Mouse (Mus musculus) 3T3-L1 (cell line): ENCODE measurements around the gene Tmem212.
A peak's percentile ranks its signal among the peaks of the same experiment; 100 is the strongest.
"Not testable (repeated sequence)": the region's sequence is repeated elsewhere in the genome, so short reads cannot be mapped to it uniquely, and the experiment has no call there.

Experiments used
- DNase-seq: peaks from one replicate; pipeline ENCODE4 v3.0.0-alpha.2; 2015; ENCODE audit warnings: low read depth, low spot score

Tmem212 gene

DNA sequence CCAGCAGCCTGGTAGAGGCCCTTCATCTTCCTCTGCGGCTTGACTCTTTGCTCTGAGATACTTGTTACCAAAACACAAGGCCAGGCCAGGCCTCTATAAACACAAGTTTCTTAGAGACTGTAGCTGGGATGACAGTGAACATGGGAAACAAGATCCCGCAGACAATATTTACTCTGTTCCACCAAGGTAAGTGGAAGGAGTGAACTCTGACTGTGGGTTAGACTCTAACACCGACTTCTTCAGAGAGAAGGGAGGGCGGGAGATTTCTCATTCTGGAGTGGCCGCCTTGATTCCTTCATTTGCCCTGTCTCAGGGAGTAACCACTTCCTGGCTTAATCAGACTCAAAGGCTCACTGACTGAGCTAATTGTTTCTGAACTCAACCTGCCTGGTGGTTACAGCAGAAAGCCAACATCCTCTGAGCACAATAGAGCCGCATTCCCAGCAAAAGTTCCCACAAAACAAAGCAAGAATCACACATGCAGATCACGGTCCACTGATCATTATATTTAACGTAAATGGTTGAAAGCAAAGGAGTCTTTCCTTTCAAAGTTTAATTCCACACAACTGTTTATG, at the start of gene Tmem212:
Tmem212 (minus strand) TSS at position 51 of the 575 bp plus-strand sequence.
- DNase-seq: no peak

DNA sequence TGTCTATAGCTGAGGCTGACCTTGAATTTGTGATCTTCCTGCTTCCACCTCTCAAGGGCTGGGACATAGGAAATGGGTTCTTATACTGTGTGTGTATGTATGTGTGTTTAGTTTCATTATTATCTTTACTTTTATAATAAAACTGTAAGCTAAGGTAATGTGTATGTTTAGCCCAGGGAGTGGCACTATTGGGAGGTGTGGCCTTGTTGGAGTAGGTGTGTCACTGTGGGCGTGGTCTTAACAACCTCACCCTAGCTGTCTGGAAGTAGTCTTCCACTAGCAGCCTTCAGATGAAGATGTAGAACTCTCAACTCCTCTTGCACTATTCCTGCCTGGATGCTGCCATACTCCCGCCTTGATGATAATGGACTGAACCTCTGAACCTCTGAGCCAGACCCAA, 49.2 kb upstream of the Tmem212 start:
- DNase-seq: not testable (repeated sequence)

DNA sequence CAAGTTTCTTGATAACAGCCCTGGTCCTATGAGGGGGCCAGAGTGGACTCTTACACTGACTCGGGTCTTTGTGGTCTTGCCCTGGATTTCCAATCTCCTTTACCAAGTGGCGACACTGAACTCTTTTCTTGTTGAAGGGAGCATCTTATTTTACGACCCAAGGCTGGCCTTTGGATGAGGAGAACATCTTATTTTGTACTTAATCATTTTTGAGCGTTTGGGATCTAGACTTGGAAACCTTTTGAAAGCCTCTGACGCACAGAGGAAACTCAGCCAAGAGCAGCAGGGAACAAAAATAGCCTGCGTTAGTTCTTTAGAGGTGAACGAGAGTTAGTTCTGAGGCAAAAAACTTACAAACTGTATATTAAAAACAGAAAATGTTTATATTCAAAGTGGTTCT, 46.8 kb upstream of the Tmem212 start:
- DNase-seq: no peak

DNA sequence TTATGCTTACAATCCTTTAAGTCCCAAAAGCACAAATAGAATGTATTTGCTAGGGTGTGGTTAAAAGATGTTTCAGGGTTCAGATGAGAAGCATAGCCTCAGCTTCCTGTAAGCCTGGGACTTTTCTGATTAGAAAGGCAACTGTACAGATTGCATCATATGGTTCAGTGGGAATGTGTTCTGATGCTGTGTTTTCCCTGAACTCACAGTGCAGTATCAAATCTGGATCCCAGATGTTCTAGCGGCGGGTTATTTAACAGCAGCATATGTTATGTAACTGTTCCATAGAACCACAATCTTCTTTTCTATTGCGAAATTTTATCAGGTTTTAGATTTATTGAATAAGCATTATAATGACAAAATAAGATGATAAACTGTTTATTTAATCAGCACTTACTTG, 45.5 kb upstream of the Tmem212 start:
- DNase-seq: peak; percentile 87

DNA sequence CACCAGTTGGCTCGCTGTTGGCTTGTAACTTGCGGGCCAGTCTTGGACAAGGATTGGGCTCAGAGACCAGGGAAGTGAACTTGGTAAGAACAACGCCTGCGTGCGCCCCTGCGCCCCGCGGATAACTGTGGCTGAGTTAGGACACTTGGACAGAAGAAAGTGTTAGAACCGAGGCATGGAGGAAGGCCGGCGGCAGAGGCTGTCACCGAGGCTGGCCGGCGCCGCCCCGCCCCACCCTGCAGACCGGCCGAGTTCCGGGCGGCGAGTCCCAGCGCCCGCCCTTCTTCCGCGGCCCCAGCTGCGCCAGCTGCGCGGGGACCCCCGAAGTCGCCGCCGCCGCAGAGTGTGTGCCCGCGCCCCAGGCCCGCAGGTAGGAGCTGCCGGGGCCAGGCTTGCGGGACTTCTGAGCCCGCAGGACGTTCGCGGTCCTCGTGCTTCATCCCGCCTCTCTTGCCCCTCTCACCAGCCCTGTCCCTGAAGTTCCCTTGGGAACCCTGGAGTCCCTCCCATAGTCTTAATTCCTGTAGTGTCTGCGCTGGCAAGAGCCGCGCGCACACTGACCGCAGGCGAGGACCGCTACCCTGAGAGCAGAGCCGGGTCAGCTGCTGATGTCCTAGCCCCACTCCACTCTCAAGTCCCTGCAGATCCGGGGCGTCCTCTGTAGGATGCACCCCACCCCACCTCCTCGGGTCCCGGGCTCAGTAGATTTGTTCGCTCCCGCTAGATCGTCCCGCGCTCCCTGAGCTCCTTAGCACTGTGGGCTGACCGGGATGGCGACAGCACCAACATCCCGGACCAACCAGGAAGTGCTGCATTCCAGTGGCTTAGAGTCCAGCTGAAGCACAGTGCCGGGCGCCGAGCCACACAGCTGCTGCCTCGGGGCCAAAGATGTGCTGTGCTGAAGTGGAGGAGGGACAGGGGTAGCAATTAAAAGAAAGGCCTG, 42.5 kb upstream of the Tmem212 start, which contains the start of gene Pld1:
Pld1 (plus strand) TSS at position 315 of the 943 bp plus-strand sequence.
- DNase-seq: peak; percentile 95

DNA sequence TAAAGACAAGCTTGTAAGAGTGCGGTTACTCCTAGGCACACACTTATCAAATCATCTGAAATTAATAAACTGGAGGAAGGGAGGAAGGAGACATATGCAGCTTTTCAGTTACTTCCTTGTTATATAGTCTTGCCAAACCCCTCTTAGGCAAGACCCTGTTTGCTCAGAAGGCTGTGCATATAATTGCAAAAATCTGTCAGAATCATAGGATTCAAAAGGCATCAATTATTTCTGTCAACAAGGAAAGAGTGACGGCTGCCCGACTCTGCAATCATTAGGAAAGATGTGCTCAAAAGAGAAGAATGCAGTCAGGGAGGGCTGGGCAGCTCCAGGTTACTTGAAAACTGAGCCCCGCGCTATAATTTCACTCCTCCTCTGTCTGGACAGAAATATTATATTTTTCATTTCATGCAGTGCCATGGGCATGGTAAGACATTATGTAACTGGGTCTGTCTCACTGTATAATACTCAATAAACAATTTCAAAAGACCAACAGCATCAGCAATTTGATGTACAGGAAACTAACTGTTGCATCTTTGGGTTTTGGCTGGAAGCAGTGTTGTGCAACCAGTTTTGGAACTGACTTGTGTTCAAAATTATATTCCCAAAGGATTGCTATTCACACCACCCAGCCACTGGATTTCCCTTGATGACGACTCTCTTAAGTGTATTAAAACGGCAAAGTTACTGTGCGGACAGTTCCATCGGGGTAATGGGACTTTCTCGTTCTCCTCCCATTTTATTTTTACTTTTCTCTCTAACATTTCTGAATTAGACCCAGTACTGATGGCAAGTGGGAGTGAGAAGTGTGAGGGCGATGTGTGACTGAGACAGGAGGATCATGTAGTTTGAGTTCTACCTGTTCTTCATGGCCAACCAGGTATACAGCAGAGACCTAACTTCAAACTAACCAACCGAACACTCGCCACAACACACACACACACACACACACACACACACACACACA, 41.3 kb upstream of the Tmem212 start:
- peak; percentile 48 for DNase-seq

DNA sequence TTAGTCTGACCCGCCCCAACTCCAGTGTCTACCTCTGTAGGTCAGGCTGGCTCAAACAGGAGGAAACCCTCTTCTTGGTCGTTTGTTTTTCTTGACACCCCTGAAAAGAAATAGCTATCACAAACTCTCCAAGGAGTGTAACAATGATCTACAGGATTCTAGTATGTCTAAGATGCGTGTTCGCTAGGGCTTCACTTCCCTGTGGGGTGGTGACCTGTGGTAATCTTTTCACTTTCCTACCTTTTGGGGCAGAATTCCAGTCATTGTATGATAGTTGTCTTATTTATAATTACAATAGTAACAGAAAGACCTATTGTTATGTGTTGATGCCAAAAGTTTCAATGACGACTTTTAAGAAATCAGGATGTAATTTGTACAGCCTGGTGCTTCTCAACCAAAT, 40.6 kb upstream of the Tmem212 start:
- no peak for DNase-seq

DNA sequence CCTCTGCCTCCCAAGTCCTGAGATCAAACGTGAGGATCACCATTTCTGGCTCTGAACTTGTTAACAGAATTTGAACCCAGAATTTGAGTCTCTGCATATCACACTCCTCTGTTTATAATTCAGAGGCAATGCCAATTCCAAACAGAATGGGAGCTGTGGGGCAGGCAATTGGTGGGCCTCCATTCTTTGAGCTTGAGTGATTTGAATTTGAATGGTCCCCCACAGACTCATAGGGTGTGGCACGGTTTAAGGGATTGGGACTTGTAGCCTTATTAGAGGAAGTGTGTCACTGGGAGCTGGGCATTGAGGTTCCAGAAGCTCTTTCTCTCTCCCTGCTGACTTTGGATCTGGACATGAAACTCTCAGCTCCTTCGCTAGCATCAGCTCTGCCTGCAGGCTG, 39.5 kb upstream of the Tmem212 start:
- no peak for DNase-seq

DNA sequence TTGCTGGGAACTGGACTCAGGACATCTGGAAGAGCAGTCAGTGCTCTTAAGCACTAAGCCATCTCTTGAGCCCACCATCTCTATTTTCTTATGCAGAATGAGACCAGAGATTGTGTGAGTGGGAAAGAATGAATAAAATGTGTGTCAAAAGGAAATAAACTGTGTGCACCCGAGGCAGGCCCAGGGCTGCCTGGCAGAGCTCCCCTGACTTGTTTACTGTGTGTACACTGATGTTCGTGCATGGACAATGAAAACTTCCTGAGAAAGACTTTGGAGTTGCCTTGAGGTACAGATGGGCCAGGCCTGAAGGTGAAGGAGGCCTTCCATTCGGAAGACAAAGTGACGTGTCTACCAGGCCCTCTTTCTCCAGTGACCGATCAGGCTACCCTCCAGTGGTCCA, 36.2 kb upstream of the Tmem212 start:
- DNase-seq: no peak

DNA sequence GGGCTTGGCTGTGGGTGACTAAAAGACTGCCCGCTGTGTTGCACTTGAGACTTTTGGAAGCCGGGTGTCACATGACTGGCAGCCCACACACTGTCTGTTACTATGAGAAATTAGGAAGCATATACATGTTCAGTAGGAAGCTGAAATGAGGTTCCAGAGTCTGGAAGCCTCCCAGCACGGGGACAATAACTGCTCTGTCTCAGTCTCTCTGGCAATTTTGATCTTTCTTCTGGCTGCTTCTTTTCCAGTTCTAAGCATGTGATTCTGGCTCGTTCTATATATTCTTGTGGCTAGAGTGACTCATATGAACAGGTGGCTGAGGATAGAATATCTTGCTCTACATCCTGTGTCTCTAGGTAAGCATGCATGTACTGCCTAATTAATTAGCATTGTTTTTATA, 33.1 kb upstream of the Tmem212 start:
- DNase-seq: no peak

DNA sequence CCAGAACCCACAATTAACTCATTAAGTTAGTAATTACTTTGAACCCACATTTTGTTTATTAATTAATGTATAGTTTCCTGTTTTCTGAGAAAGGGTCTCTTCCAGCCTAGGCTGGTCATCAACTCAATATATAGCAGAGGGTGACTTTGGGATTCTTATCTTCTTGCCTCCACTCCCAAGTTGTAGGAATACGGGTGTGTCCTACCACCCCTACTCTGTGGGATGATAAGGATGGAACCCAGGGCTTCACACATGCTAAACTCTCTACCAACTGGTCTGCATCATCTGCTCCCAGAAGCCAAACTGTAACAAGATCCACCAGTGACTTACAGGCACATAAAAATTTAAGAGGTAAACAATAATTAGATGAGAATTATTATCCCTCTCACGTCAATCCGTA, 27.9 kb upstream of the Tmem212 start:
- no peak for DNase-seq

DNA sequence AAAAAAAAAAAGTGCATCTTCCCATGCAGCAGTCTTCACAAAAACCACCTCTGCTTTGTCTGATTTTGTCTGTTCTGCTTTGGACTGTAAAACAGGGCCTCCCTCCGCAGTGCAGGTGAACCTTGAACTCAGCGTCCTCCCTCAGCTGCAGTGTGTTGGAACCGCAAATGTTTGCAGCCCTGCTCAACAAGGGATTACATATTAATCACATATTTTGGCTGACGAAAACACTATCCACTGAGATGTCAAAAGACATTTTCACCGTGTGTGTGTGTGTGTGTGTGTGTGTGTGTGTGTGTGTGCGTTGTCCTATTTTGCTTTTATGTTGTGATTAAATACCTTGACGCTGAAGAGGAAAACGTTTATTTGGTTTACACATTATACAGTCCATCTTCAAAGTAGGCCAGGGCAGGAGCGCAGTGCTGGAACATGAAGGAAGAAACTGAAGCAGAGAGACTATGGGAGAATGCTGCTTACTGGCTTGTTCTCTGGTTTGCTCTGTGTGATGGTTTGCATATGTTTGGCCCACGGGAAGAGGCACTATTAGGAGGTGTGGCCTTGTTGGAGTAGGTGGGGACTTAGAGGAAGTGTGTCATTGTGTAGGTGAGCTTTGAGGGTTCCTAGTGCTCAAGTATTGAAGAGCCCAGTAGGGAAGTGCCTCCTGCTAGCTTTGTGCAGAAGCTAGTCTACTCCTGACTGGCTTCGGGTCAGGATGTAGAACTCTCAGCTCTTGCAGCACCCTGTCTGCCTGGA, 25.3 kb upstream of the Tmem212 start:
- no peak for DNase-seq

DNA sequence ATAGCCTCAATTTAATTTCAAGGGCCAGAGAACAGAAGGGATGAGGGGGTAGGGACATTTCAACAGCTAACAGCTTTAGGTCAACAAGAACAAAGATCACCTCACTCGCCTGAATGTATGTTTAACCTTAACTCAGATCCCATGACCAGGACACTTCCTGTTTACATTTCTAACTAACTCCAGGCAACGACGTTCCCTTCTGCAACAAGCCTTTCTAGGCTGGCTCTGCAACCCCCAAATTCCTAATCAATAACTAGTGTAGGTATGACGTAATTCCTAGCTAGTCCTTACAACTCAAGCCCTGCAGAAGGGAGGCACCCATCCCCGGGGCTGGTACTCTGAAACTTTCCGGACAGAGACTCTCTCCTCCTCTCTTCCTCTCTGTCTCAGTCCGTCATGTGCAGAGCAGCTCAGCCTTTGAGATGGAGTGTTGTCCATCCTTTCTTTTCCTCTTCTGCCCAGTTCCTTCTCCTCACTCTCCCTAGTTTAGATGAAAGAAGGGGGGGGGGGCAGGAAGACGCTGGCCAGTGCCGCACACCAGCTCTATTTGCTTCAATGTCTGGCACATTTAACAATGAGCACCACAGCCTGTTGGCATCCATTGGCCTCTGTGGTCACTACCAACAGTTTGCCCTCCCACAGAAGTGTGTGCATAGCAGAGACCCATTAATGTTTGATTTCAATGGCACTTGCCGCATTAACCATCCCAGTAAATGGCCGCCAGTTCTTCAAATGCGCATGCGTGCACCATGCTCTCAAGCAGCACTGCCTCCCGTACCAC, 22.7 kb upstream of the Tmem212 start:
- DNase-seq: no peak

DNA sequence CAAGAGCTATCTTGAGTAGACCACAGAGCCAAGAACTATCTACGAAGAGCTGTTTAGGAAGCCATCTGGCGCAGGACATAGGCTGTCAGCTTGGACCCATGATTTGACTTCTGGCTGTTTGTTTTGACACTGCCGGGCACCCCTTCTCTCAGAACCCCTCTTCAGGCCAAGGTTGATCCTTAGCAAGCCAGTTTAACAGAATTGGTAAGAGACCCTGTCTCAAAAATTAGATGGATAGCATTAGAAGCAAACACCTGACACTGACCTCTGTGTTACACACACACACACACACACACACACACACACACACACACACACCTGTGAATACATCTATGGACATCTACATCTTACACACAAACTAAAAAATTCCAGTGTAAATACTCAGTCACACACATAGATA, 12.8 kb upstream of the Tmem212 start:
- no peak for DNase-seq

DNA sequence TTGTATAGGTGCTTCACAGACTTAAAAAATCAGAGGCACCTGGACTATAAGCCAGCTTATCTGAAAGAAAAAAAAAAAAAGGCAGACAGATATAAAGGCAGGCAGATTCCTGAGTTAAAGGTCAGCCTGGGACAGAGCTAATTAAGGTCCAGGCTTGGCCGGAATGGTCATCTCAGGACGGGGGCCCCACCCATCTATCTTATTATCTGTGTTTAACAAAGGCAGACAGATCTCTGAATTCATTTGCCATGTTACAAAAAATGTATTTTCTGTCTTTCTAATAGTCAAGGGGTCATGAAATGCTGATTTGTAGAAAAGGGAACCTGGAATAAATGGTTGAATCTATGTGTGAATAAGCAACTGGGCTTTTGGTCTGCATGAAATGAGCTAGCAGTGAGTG, 12.1 kb upstream of the Tmem212 start:
- DNase-seq: no peak

DNA sequence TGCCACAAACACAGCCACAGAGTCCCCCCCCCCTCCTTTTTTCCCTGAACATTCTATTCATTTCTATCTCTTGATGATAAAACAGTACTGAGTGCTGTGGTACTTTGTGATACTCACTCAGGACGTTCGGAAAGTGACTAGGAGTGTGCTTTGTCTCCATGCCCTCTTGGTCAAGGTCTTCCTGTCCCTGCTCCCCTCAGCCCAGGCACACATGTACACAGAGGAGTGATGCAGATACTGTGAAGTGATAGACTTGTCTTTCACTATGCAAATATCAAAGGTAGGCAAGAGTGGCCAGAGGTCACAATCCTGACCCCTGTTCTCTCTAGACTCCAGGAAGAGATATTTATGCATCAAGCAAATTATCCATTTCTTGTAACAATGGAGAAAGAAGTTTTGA, 11.1 kb upstream of the Tmem212 start:
- no peak for DNase-seq

DNA sequence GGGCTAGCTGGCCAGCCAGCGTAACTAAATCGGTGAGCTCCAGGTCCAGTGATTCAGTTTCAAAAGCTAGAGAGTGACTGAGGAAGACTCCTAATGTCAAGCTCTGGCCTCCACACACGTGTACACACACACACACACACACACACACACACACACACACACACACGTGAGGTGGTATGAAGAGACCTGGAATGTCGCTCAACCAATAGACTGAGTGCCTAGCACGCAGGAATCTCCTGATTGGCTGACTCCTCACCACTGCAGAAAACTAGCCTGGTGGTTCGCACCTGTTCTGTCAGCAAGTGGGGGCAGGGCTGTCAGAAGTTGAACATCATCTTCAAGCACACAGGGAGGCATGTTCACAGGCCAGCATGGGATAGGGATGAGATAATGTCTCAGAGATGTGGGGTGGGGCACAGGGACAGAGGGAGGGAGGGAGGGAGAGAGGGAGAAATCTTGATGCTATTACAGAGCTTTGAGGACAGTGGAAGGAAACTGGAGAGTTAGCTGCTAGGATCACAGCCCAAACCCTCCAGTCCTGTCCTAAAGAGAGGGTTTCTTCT, 10.6 kb upstream of the Tmem212 start:
- DNase-seq: no peak

DNA sequence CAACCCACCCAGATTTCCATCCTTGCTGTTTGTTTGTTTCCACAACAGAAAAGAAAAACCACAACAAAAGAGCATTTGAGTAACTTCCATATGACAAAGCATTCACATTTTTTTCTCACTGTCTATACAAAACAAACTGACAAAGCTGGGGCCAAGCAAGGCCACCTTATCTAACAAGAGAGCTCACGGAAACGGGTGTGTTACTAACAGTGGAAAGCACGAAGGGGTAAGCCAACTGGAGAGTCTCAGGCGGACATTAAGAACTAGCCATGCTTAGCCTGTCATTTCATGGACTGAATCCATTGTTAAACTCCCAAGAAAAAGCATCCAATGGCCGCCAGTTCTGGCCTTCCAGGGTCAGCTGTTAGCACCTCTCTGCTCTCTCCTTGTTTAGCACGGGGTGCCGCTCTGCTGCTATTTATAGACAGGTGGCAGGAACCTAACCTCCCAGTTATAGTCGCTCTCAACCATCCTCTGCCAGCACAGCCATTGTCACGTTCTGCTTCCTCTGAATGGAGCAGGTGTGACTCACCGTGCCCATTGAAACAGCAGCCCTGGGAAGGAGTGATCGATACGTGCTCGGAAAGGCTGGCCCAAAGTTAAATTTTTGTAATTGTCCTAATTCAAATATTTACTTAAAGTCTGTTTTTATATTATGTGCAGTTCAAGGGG, 8.6 kb upstream of the Tmem212 start:
- DNase-seq: no peak

DNA sequence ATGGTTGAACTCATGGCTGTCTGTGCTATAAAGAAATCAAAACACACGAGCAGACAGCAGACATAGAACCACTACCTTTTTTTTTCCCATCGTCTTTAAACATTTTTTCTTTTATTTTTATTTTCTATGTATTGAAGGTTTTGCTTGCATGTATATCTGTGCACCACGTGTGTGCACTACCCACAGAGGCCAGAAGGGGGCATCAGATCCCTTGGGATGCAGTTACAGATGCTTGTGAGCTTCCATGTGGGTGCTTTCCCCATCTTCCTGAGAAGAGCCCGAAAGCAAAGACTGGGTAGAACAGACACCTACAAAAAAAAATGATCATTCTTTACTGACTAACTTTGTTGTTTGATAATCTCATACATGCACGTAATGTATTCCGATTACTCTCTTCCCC, 5.7 kb upstream of the Tmem212 start:
- peak; percentile 20 for DNase-seq
